Mouse (Mus musculus): Measurements from ENCODE around the gene Olfr124.

- TF ChIP-seq CTCF (IDR thresholded peaks at IDR 0.05; ENCODE audit: low read depth) (no peak), EP300 (optimal IDR thresholded peaks at IDR 0.05) (no peak)
These were observed 33.0 kb downstream of the Olfr124 start, which contains the start of gene Olfr125 for GRCm38 (mm10) chr17:37832649-37833048.
